Mouse (Mus musculus): ENCODE results near the gene Abcb9. TPM values are rescaled to one million over a fixed set of nuclear protein-coding genes. Genes with fewer than 3 reads are reported as not detected.

The Abcb9 gene
- polyA plus RNA-seq, 1 experiment from 2014 or later, result 10.9 TPM

- H3K4me1 ChIP-seq (ENCODE audit: control insufficient read depth, insufficient read depth, low read length), result peaks cover 51% of the 10 kb centered on the region
- H3K4me2 ChIP-seq (ENCODE audit: low read length), result no peak overlapping the region
- no peaks in the 10 kb centered on the region for H3K9me3 ChIP-seq (ENCODE audit: control insufficient read depth, low read length)
- no peaks in the 10 kb centered on the region for H3K27me3 ChIP-seq (ENCODE audit: control insufficient read depth, insufficient read depth, low read length)
- no peak overlapping the region for H3K9ac ChIP-seq (replicated peaks; ENCODE audit: low read length)
- no peak overlapping the region for H3K4me3 ChIP-seq (replicated peaks; ENCODE audit: low read depth, low read length)
- DNase-seq (no peak), ATAC-seq (ENCODE audit: low FRiP score, low TSS enrichment) (no peak)
- WGBS, result 87% methylated on average over 15 of the region's 15 CpGs
- no peaks in the 10 kb centered on the region for H3K36me3 ChIP-seq (ENCODE audit: control insufficient read depth, insufficient read depth, low read length)
- H3K27ac ChIP-seq (replicated peaks; ENCODE audit: low read depth, low read length), result no peak overlapping the region
Observed at GRCm38 (mm10) chr5:124025587-124026441, 69.8 kb downstream of the Abcb9 start.

- Histone ChIP-seq H3K4me3 (replicated peaks; ENCODE audit: low read depth, low read length) (no peak overlapping the region), H3K27me3 (ENCODE audit: control insufficient read depth, insufficient read depth, low read length) (no peaks in the 10 kb centered on the region), H3K9me3 (ENCODE audit: control insufficient read depth, low read length) (no peaks in the 10 kb centered on the region), H3K9ac (replicated peaks; ENCODE audit: low read length) (no peak overlapping the region; the same call in 1 of the 2 replicates), H3K4me2 (ENCODE audit: low read length) (no peak overlapping the region), H3K4me1 (ENCODE audit: control insufficient read depth, insufficient read depth, low read length) (peaks cover 50% of the 10 kb centered on the region), H3K36me3 (ENCODE audit: control insufficient read depth, insufficient read depth, low read length) (no peaks in the 10 kb centered on the region), H3K27ac (replicated peaks; ENCODE audit: low read depth, low read length) (peak overlapping the region; percentile 63)
- no peak for DNase-seq
- WGBS, result 46% methylated on average over 9 of the region's 9 CpGs
- ATAC-seq (ENCODE audit: low FRiP score, low TSS enrichment), result no peak
Observed at GRCm38 (mm10) chr5:124025146-124025545, 70.5 kb downstream of the Abcb9 start.

- 36% methylated on average over 6 of the region's 6 CpGs for WGBS
- DNase-seq (peak; percentile 53), ATAC-seq (ENCODE audit: low FRiP score, low TSS enrichment) (peak; percentile 50; the same call in 1 of the 2 replicates)
- H3K36me3 ChIP-seq (ENCODE audit: control insufficient read depth, insufficient read depth, low read length), result no peaks in the 10 kb centered on the region
- H3K9ac ChIP-seq (replicated peaks; ENCODE audit: low read length), result no peak overlapping the region; the same call in 1 of the 2 replicates
- H3K4me2 ChIP-seq (ENCODE audit: low read length), result no peak overlapping the region
- no peak overlapping the region for H3K4me3 ChIP-seq (replicated peaks; ENCODE audit: low read depth, low read length)
- no peaks in the 10 kb centered on the region for H3K27me3 ChIP-seq (ENCODE audit: control insufficient read depth, insufficient read depth, low read length)
- H3K9me3 ChIP-seq (ENCODE audit: control insufficient read depth, low read length), result no peaks in the 10 kb centered on the region
- H3K4me1 ChIP-seq (ENCODE audit: control insufficient read depth, insufficient read depth, low read length), result peaks cover 46% of the 10 kb centered on the region
- peak overlapping the region; percentile 63 for H3K27ac ChIP-seq (replicated peaks; ENCODE audit: low read depth, low read length)
Observed at GRCm38 (mm10) chr5:124024677-124025076, 70.9 kb downstream of the Abcb9 start.

GRCm38 (mm10) chr5:124022365-124022764 is 73.2 kb downstream of the Abcb9 start:
- peaks cover 32% of the 10 kb centered on the region for H3K4me1 ChIP-seq (ENCODE audit: control insufficient read depth, insufficient read depth, low read length)
- H3K4me3 ChIP-seq (replicated peaks; ENCODE audit: low read depth, low read length), result no peak overlapping the region
- no peaks in the 10 kb centered on the region for H3K27me3 ChIP-seq (ENCODE audit: control insufficient read depth, insufficient read depth, low read length)
- H3K27ac ChIP-seq (replicated peaks; ENCODE audit: low read depth, low read length), result no peak overlapping the region
- ATAC-seq (ENCODE audit: low FRiP score, low TSS enrichment) (no peak), DNase-seq (no peak)
- H3K9me3 ChIP-seq (ENCODE audit: control insufficient read depth, low read length), result no peaks in the 10 kb centered on the region
- no peaks in the 10 kb centered on the region for H3K36me3 ChIP-seq (ENCODE audit: control insufficient read depth, insufficient read depth, low read length)
- no peak overlapping the region for H3K4me2 ChIP-seq (ENCODE audit: low read length)
- no peak overlapping the region for H3K9ac ChIP-seq (replicated peaks; ENCODE audit: low read length)
- WGBS, result 81% methylated on average over 7 of the region's 7 CpGs

GRCm38 (mm10) chr5:124021701-124022100 is 73.9 kb downstream of the Abcb9 start:
- DNase-seq, result no peak
- no peaks in the 10 kb centered on the region for H3K27me3 ChIP-seq (ENCODE audit: control insufficient read depth, insufficient read depth, low read length)
- H3K9ac ChIP-seq (replicated peaks; ENCODE audit: low read length), result no peak overlapping the region
- no peak for ATAC-seq (ENCODE audit: low FRiP score, low TSS enrichment)
- no peaks in the 10 kb centered on the region for H3K36me3 ChIP-seq (ENCODE audit: control insufficient read depth, insufficient read depth, low read length)
- H3K9me3 ChIP-seq (ENCODE audit: control insufficient read depth, low read length), result no peaks in the 10 kb centered on the region
- 61% methylated on average over 11 of the region's 11 CpGs for WGBS
- no peak overlapping the region for H3K4me3 ChIP-seq (replicated peaks; ENCODE audit: low read depth, low read length)
- H3K27ac ChIP-seq (replicated peaks; ENCODE audit: low read depth, low read length), result no peak overlapping the region
- H3K4me2 ChIP-seq (ENCODE audit: low read length), result no peak overlapping the region
- peaks cover 35% of the 10 kb centered on the region for H3K4me1 ChIP-seq (ENCODE audit: control insufficient read depth, insufficient read depth, low read length)

- peaks cover 37% of the 10 kb centered on the region for H3K4me1 ChIP-seq (ENCODE audit: control insufficient read depth, insufficient read depth, low read length)
- WGBS, result 92% methylated on average over 11 of the region's 11 CpGs
- H3K27me3 ChIP-seq (ENCODE audit: control insufficient read depth, insufficient read depth, low read length), result no peaks in the 10 kb centered on the region
- no peaks in the 10 kb centered on the region for H3K36me3 ChIP-seq (ENCODE audit: control insufficient read depth, insufficient read depth, low read length)
- H3K4me3 ChIP-seq (replicated peaks; ENCODE audit: low read depth, low read length), result no peak overlapping the region
- no peak overlapping the region for H3K9ac ChIP-seq (replicated peaks; ENCODE audit: low read length)
- no peak for ATAC-seq (ENCODE audit: low FRiP score, low TSS enrichment)
- no peak overlapping the region for H3K4me2 ChIP-seq (ENCODE audit: low read length)
- DNase-seq, result no peak
- H3K27ac ChIP-seq (replicated peaks; ENCODE audit: low read depth, low read length), result no peak overlapping the region
- no peaks in the 10 kb centered on the region for H3K9me3 ChIP-seq (ENCODE audit: control insufficient read depth, low read length)
Observed at GRCm38 (mm10) chr5:124021148-124021547, 74.5 kb downstream of the Abcb9 start.

GRCm38 (mm10) chr5:124019348-124020216 is 76.0 kb downstream of the Abcb9 start:
- DNase-seq (peak; percentile 67), ATAC-seq (ENCODE audit: low FRiP score, low TSS enrichment) (no peak)
- no peaks in the 10 kb centered on the region for H3K36me3 ChIP-seq (ENCODE audit: control insufficient read depth, insufficient read depth, low read length)
- H3K27ac ChIP-seq (replicated peaks; ENCODE audit: low read depth, low read length), result no peak overlapping the region
- WGBS, result 64% methylated on average over 12 of the region's 12 CpGs
- H3K4me2 ChIP-seq (ENCODE audit: low read length), result no peak overlapping the region
- H3K4me1 ChIP-seq (ENCODE audit: control insufficient read depth, insufficient read depth, low read length), result peaks cover 21% of the 10 kb centered on the region
- H3K9me3 ChIP-seq (ENCODE audit: control insufficient read depth, low read length), result no peaks in the 10 kb centered on the region
- no peak overlapping the region for H3K4me3 ChIP-seq (replicated peaks; ENCODE audit: low read depth, low read length)
- H3K27me3 ChIP-seq (ENCODE audit: control insufficient read depth, insufficient read depth, low read length), result no peaks in the 10 kb centered on the region
- no peak overlapping the region for H3K9ac ChIP-seq (replicated peaks; ENCODE audit: low read length)

GRCm38 (mm10) chr5:124018651-124019050 is 76.9 kb downstream of the Abcb9 start:
- Histone ChIP-seq H3K27ac (replicated peaks; ENCODE audit: low read depth, low read length) (no peak overlapping the region), H3K4me1 (ENCODE audit: control insufficient read depth, insufficient read depth, low read length) (peaks cover 21% of the 10 kb centered on the region), H3K36me3 (ENCODE audit: control insufficient read depth, insufficient read depth, low read length) (no peaks in the 10 kb centered on the region), H3K9ac (replicated peaks; ENCODE audit: low read length) (no peak overlapping the region), H3K4me3 (replicated peaks; ENCODE audit: low read depth, low read length) (no peak overlapping the region), H3K4me2 (ENCODE audit: low read length) (no peak overlapping the region), H3K27me3 (ENCODE audit: control insufficient read depth, insufficient read depth, low read length) (no peaks in the 10 kb centered on the region), H3K9me3 (ENCODE audit: control insufficient read depth, low read length) (no peaks in the 10 kb centered on the region)
- ATAC-seq (ENCODE audit: low FRiP score, low TSS enrichment), result no peak
- WGBS, result 86% methylated on average over 9 of the region's 9 CpGs
- no peak for DNase-seq

Measured in midbrain, embryonic 14.5 days (tissue).